Mouse (Mus musculus) CH12.LX (cell line): Measurements from ENCODE around the gene Ptbp3.

Experiments
- CTCF ChIP-seq, 2 experiments: IDR thresholded peaks in 1 of 2; conservative IDR thresholded peaks in 1 of 2; 2 replicates each; pipeline ENCODE4 v1.5.1; 2011 to 2012; ENCODE audit warnings: low read depth in 2 of 2, low read length in 2 of 2, improper control_type of control experiment in 1 of 2, inconsistent platforms in 1 of 2, mild to moderate bottlenecking in 1 of 2, moderate library complexity in 1 of 2
- EP300 ChIP-seq: IDR thresholded peaks from 2 replicates; pipeline ENCODE4 v1.6.1; 2011; ENCODE audit warnings: low read length, improper control_type of control experiment
- ETS1 ChIP-seq: conservative IDR thresholded peaks from 2 replicates; pipeline ENCODE4 v1.6.1; 2012; ENCODE audit warnings: low read depth, mild to moderate bottlenecking, inconsistent platforms, low read length, improper control_type of control experiment, moderate library complexity
- NELFE ChIP-seq: IDR thresholded peaks from 2 replicates; pipeline ENCODE4 v1.6.1; 2011; ENCODE audit warnings: low read depth, low read length, improper control_type of control experiment
- POLR2AphosphoS2 ChIP-seq: IDR thresholded peaks from 2 replicates; pipeline ENCODE4 v1.6.1; 2011; ENCODE audit warnings: low read depth, low read length, improper control_type of control experiment
- TBP ChIP-seq: conservative IDR thresholded peaks from 2 replicates; pipeline ENCODE4 v1.6.1; 2011; ENCODE audit warnings: low read depth, low read length, improper control_type of control experiment

GRCm38 (mm10) chr4:59510321-59510720 lies 38.8 kb downstream of the Ptbp3 start:
- TF ChIP-seq ETS1 (no peak), CTCF (conservative IDR thresholded peaks at IDR 0.05 in 1 of 2, IDR thresholded peaks at IDR 0.05 in 1 of 2; ENCODE audit: low read depth in 2 of 2, low read length in 2 of 2) (no peak), NELFE (no peak), TBP (no peak), POLR2AphosphoS2 (no peak), EP300 (no peak)
